Mouse (Mus musculus): ENCODE measurements around the gene Myt1l. TPM values are rescaled to one million over a fixed set of nuclear protein-coding genes. Genes with fewer than 3 reads are reported as not detected.

Myt1l gene
- polyA plus RNA-seq, 1 experiment: 0.11 TPM

GRCm38 (mm10) chr12:29926896-29927295 is 398.7 kb downstream of the Myt1l start:
- DNase-seq: no peak
- 52% methylated on average over 3 of the region's 3 CpGs for WGBS
- no peaks in the 10 kb centered on the region for H3K36me3 ChIP-seq (ENCODE audit: control insufficient read depth, insufficient read depth, low read length)
- no peaks in the 10 kb centered on the region for H3K4me1 ChIP-seq (replicated peaks; ENCODE audit: control insufficient read depth, insufficient read depth, low read length)
- H3K27ac ChIP-seq (ENCODE audit: control insufficient read depth, insufficient read depth, low read length): no peak overlapping the region
- TF ChIP-seq CTCF (IDR thresholded peaks at IDR 0.05; ENCODE audit: borderline replicate concordance, control insufficient read depth, extremely low read depth, insufficient read depth, low read length, poor library complexity): no peak
- no peak for TF ChIP-seq POLR2A (IDR thresholded peaks at IDR 0.05; ENCODE audit: control insufficient read depth, extremely low read depth, insufficient read depth, low read length, poor library complexity)
- no peak overlapping the region for H3K4me3 ChIP-seq (ENCODE audit: control insufficient read depth, insufficient read depth, low read length)
- H3K27me3 ChIP-seq (ENCODE audit: control insufficient read depth, insufficient read depth, low read length): no peaks in the 10 kb centered on the region

GRCm38 (mm10) chr12:29930591-29930990 is 402.4 kb downstream of the Myt1l start:
- 72% methylated on average over 1 of the region's 1 CpGs for WGBS
- H3K36me3 ChIP-seq (ENCODE audit: control insufficient read depth, insufficient read depth, low read length): no peaks in the 10 kb centered on the region
- no peak for DNase-seq
- no peak overlapping the region for H3K4me3 ChIP-seq (ENCODE audit: control insufficient read depth, insufficient read depth, low read length)
- no peaks in the 10 kb centered on the region for H3K27me3 ChIP-seq (ENCODE audit: control insufficient read depth, insufficient read depth, low read length)
- no peak overlapping the region for H3K27ac ChIP-seq (ENCODE audit: control insufficient read depth, insufficient read depth, low read length)
- no peaks in the 10 kb centered on the region for H3K4me1 ChIP-seq (replicated peaks; ENCODE audit: control insufficient read depth, insufficient read depth, low read length)
- no peak for TF ChIP-seq POLR2A (IDR thresholded peaks at IDR 0.05; ENCODE audit: control insufficient read depth, extremely low read depth, insufficient read depth, low read length, poor library complexity)
- no peak for TF ChIP-seq CTCF (IDR thresholded peaks at IDR 0.05; ENCODE audit: borderline replicate concordance, control insufficient read depth, extremely low read depth, insufficient read depth, low read length, poor library complexity)

GRCm38 (mm10) chr12:29932951-29933350 is 404.8 kb downstream of the Myt1l start:
- no peak for TF ChIP-seq POLR2A (IDR thresholded peaks at IDR 0.05; ENCODE audit: control insufficient read depth, extremely low read depth, insufficient read depth, low read length, poor library complexity)
- no peak overlapping the region for H3K4me3 ChIP-seq (ENCODE audit: control insufficient read depth, insufficient read depth, low read length)
- DNase-seq: no peak
- no peaks in the 10 kb centered on the region for H3K4me1 ChIP-seq (replicated peaks; ENCODE audit: control insufficient read depth, insufficient read depth, low read length)
- no peaks in the 10 kb centered on the region for H3K36me3 ChIP-seq (ENCODE audit: control insufficient read depth, insufficient read depth, low read length)
- H3K27me3 ChIP-seq (ENCODE audit: control insufficient read depth, insufficient read depth, low read length): no peaks in the 10 kb centered on the region
- WGBS: 98% methylated on average over 1 of the region's 1 CpGs
- H3K27ac ChIP-seq (ENCODE audit: control insufficient read depth, insufficient read depth, low read length): no peak overlapping the region

- Histone ChIP-seq H3K4me3 (ENCODE audit: control insufficient read depth, insufficient read depth, low read length) (no peak overlapping the region), H3K27me3 (ENCODE audit: control insufficient read depth, insufficient read depth, low read length) (no peaks in the 10 kb centered on the region), H3K4me1 (replicated peaks; ENCODE audit: control insufficient read depth, insufficient read depth, low read length) (no peaks in the 10 kb centered on the region), H3K36me3 (ENCODE audit: control insufficient read depth, insufficient read depth, low read length) (no peaks in the 10 kb centered on the region), H3K27ac (ENCODE audit: control insufficient read depth, insufficient read depth, low read length) (no peak overlapping the region)
- DNase-seq: no peak
- TF ChIP-seq POLR2A (IDR thresholded peaks at IDR 0.05; ENCODE audit: control insufficient read depth, extremely low read depth, insufficient read depth, low read length, poor library complexity) (no peak), CTCF (IDR thresholded peaks at IDR 0.05; ENCODE audit: borderline replicate concordance, control insufficient read depth, extremely low read depth, insufficient read depth, low read length, poor library complexity) (no peak)
- 87% methylated on average over 2 of the region's 2 CpGs for WGBS
These were observed 405.3 kb downstream of the Myt1l start for GRCm38 (mm10) chr12:29933501-29933900.

- TF ChIP-seq POLR2A (IDR thresholded peaks at IDR 0.05; ENCODE audit: control insufficient read depth, extremely low read depth, insufficient read depth, low read length, poor library complexity) (no peak), CTCF (IDR thresholded peaks at IDR 0.05; ENCODE audit: borderline replicate concordance, control insufficient read depth, extremely low read depth, insufficient read depth, low read length, poor library complexity) (no peak)
- Histone ChIP-seq H3K36me3 (ENCODE audit: control insufficient read depth, insufficient read depth, low read length) (no peaks in the 10 kb centered on the region), H3K27me3 (ENCODE audit: control insufficient read depth, insufficient read depth, low read length) (no peaks in the 10 kb centered on the region), H3K27ac (ENCODE audit: control insufficient read depth, insufficient read depth, low read length) (no peak overlapping the region), H3K4me3 (ENCODE audit: control insufficient read depth, insufficient read depth, low read length) (no peak overlapping the region), H3K4me1 (replicated peaks; ENCODE audit: control insufficient read depth, insufficient read depth, low read length) (no peaks in the 10 kb centered on the region)
- 73% methylated on average over 8 of the region's 8 CpGs for WGBS
- DNase-seq: no peak
These were observed 406.0 kb downstream of the Myt1l start for GRCm38 (mm10) chr12:29934120-29934581.

GRCm38 (mm10) chr12:29937308-29937707 is 409.1 kb downstream of the Myt1l start, which contains the start of gene Pxdn:
Gene Pxdn, plus strand, starts transcription at chr12:29937608.
- WGBS: 52% methylated on average over 8 of the region's 8 CpGs
- DNase-seq: no peak
- Histone ChIP-seq H3K4me3 (ENCODE audit: control insufficient read depth, insufficient read depth, low read length) (peak within 1 kb of the TSS; percentile 19), H3K27ac (ENCODE audit: control insufficient read depth, insufficient read depth, low read length) (no peak within 1 kb of the TSS), H3K36me3 (ENCODE audit: control insufficient read depth, insufficient read depth, low read length) (no peaks in the 10 kb centered on the region), H3K27me3 (ENCODE audit: control insufficient read depth, insufficient read depth, low read length) (no peaks in the 10 kb centered on the region), H3K4me1 (replicated peaks; ENCODE audit: control insufficient read depth, insufficient read depth, low read length) (no peaks in the 10 kb centered on the region)
- no peak for TF ChIP-seq POLR2A (IDR thresholded peaks at IDR 0.05; ENCODE audit: control insufficient read depth, extremely low read depth, insufficient read depth, low read length, poor library complexity)

GRCm38 (mm10) chr12:29937851-29938375 is 409.7 kb downstream of the Myt1l start:
- TF ChIP-seq POLR2A (IDR thresholded peaks at IDR 0.05; ENCODE audit: control insufficient read depth, extremely low read depth, insufficient read depth, low read length, poor library complexity) (no peak), CTCF (IDR thresholded peaks at IDR 0.05; ENCODE audit: borderline replicate concordance, control insufficient read depth, extremely low read depth, insufficient read depth, low read length, poor library complexity) (no peak)
- DNase-seq: no peak
- Histone ChIP-seq H3K4me1 (replicated peaks; ENCODE audit: control insufficient read depth, insufficient read depth, low read length) (no peaks in the 10 kb centered on the region), H3K36me3 (ENCODE audit: control insufficient read depth, insufficient read depth, low read length) (no peaks in the 10 kb centered on the region), H3K4me3 (ENCODE audit: control insufficient read depth, insufficient read depth, low read length) (peak overlapping the region; percentile 19), H3K27ac (ENCODE audit: control insufficient read depth, insufficient read depth, low read length) (no peak overlapping the region), H3K27me3 (ENCODE audit: control insufficient read depth, insufficient read depth, low read length) (no peaks in the 10 kb centered on the region)
- WGBS: 6% methylated on average over 49 of the region's 49 CpGs

Data from thymus, adult 2 months (tissue).